Mouse (Mus musculus) embryonic facial prominence, embryonic 12.5 days (tissue): ENCODE results near the gene Slc9c1. TPM values are rescaled to one million over a fixed set of nuclear protein-coding genes. Genes with fewer than 3 reads are reported as not detected.

Experiments used
- ATAC-seq: fragments of 200-750 bp; cut with Nextera tagmentation; 2 replicates; pipeline ENCODE4 v1.8.0; 2017; ENCODE audit not compliant: insufficient number of reproducible peaks, insufficient read depth, low FRiP score, low TSS enrichment
- H3K27ac ChIP-seq: fragments of 300-500 bp; sonication (generic); 2 replicates; pipeline ENCODE4 v1.5.1; 2016; ENCODE audit warnings: mild to moderate bottlenecking
- H3K27me3 ChIP-seq: fragments of 300-500 bp; sonication (generic); 2 replicates; pipeline ENCODE4 v1.6.1; 2016; ENCODE audit warnings: mild to moderate bottlenecking, moderate library complexity
- H3K36me3 ChIP-seq: fragments of 300-500 bp; sonication (generic); 2 replicates; pipeline ENCODE4 v1.6.1; 2016; ENCODE audit warnings: mild to moderate bottlenecking
- H3K4me1 ChIP-seq: fragments of 300-500 bp; sonication (generic); 2 replicates; pipeline ENCODE4 v1.6.1; 2016
- H3K4me2 ChIP-seq: fragments of 300-500 bp; sonication (generic); replicated peaks from 2 replicates; pipeline ENCODE4 v1.6.1; 2016; ENCODE audit warnings: mild to moderate bottlenecking, moderate library complexity
- H3K4me3 ChIP-seq: fragments of 300-500 bp; sonication (generic); 2 replicates; pipeline ENCODE4 v1.5.1; 2016; ENCODE audit warnings: mild to moderate bottlenecking
- H3K9ac ChIP-seq: fragments of 300-500 bp; sonication (generic); 2 replicates; pipeline ENCODE4 v1.6.1; 2016; ENCODE audit warnings: mild to moderate bottlenecking, moderate library complexity
- H3K9me3 ChIP-seq: fragments of 300-500 bp; sonication (generic); 2 replicates; pipeline ENCODE4 v1.6.1; 2016; ENCODE audit warnings: mild to moderate bottlenecking, moderate library complexity
- WGBS: fragments of 180-500 bp; shearing (Covaris S2); methylation state at CpG from one replicate; pipeline ENCODE4 v1.1.7; 2016; 5-methylcytosine and 5-hydroxymethylcytosine counted together
- polyA plus RNA-seq: library from polyadenylated mRNA; unstranded; fragments of >200 nt; fragmentation: Nextera tagmentation; extraction: Ambion mirVana; gene quantifications from 2 replicates; pipeline ENCODE4 v1.2.1, GENCODE M21; 2016

Gene Slc9c1
- polyA plus RNA-seq, 1 experiment from 2014 or later = not detected

GRCm38 (mm10) chr16:45582512-45582911, 47.4 kb downstream of the Slc9c1 start:
- Histone ChIP-seq H3K4me2 (no peak overlapping the region), H3K36me3 (no peaks in the 10 kb centered on the region), H3K27me3 (no peaks in the 10 kb centered on the region), H3K9ac (no peak overlapping the region), H3K27ac (no peak overlapping the region), H3K4me1 (no peaks in the 10 kb centered on the region), H3K9me3 (no peaks in the 10 kb centered on the region), H3K4me3 (no peak overlapping the region)
- WGBS = 36% methylated on average over 2 of the region's 2 CpGs
- no peak for ATAC-seq

- Histone ChIP-seq H3K36me3 (no peaks in the 10 kb centered on the region), H3K4me1 (no peaks in the 10 kb centered on the region), H3K9ac (no peak overlapping the region), H3K27ac (no peak overlapping the region), H3K4me2 (no peak overlapping the region), H3K27me3 (no peaks in the 10 kb centered on the region), H3K9me3 (no peaks in the 10 kb centered on the region), H3K4me3 (no peak overlapping the region)
- 71% methylated on average over 1 of the region's 1 CpGs for WGBS
- ATAC-seq = no peak
Measured at GRCm38 (mm10) chr16:45593656-45594055, 58.5 kb downstream of the Slc9c1 start.

- Histone ChIP-seq H3K4me2 (no peak overlapping the region), H3K36me3 (no peaks in the 10 kb centered on the region), H3K9ac (no peak overlapping the region), H3K4me1 (no peaks in the 10 kb centered on the region), H3K4me3 (no peak overlapping the region), H3K27me3 (no peaks in the 10 kb centered on the region), H3K27ac (no peak overlapping the region), H3K9me3 (no peaks in the 10 kb centered on the region)
- no peak for ATAC-seq
Measured at GRCm38 (mm10) chr16:45595494-45595893, 60.4 kb downstream of the Slc9c1 start.

GRCm38 (mm10) chr16:45608481-45608954, 73.4 kb downstream of the Slc9c1 start:
- Histone ChIP-seq H3K9ac (no peak overlapping the region), H3K4me3 (no peak overlapping the region), H3K4me1 (no peaks in the 10 kb centered on the region), H3K27me3 (no peaks in the 10 kb centered on the region), H3K9me3 (no peaks in the 10 kb centered on the region), H3K36me3 (no peaks in the 10 kb centered on the region), H3K4me2 (no peak overlapping the region), H3K27ac (no peak overlapping the region)
- WGBS = 42% methylated on average over 4 of the region's 4 CpGs
- ATAC-seq = no peak

DNA sequence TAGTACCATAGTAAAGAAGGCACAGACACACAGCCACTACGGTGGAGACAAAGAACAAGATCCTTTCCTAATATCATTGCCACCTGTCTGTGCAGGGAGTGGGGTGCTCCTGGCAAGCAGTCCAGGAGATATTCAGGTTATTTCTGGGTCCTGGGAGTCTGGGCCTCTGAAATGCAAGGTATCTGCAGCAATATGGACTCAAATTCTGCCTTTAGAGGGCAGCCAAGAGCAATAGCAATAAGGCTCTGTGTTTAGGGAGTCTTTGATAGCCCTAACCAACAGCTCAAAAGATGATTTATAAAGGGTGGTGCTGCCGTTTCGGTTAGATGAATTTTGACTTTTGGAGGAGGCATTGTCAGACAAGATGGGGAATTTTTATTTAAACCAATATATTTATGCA, 74.2 kb downstream of the Slc9c1 start:
- no peaks in the 10 kb centered on the region for H3K36me3 ChIP-seq
- no peak overlapping the region for H3K4me3 ChIP-seq
- H3K9me3 ChIP-seq = no peaks in the 10 kb centered on the region
- no peaks in the 10 kb centered on the region for H3K27me3 ChIP-seq
- no peak overlapping the region for H3K4me2 ChIP-seq
- no peak overlapping the region for H3K9ac ChIP-seq
- no peak overlapping the region for H3K27ac ChIP-seq
- no peaks in the 10 kb centered on the region for H3K4me1 ChIP-seq
- 81% methylated on average over 3 of the region's 3 CpGs for WGBS
- no peak for ATAC-seq

- WGBS = 82% methylated on average over 4 of the region's 4 CpGs
- ATAC-seq = no peak
- no peak within 1 kb of the TSS for H3K27ac ChIP-seq
- no peak within 1 kb of the TSS for H3K9ac ChIP-seq
- H3K9me3 ChIP-seq = no peaks in the 10 kb centered on the region
- H3K36me3 ChIP-seq = no peaks in the 10 kb centered on the region
- no peak within 1 kb of the TSS for H3K4me3 ChIP-seq
- no peaks in the 10 kb centered on the region for H3K4me1 ChIP-seq
- no peaks in the 10 kb centered on the region for H3K27me3 ChIP-seq
- no peak within 1 kb of the TSS for H3K4me2 ChIP-seq
Measured at GRCm38 (mm10) chr16:45610267-45610666, 75.2 kb downstream of the Slc9c1 start, which contains the start of gene Gcsam. Gcsam (plus strand) TSS chr16:45610380.

DNA sequence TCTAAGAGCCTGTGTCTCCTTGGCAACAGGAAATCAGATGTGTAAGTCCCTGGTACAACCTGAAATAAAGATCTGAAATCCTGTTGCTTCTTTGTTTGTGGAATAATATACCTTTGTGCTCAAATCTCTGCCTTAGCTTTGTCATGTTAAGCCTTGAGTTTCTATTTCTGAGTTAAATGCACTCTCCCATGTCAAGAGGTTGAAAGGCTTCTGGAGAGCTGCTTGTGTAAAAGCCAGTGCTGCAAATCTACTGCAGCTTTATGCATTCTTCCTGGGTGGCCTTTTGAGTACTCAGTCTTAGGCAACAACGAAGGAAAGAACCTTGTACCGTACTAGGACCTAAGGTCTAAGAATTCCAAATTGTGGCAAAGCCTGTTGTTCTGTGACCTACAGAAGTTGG, 78.1 kb downstream of the Slc9c1 start:
- no peak for ATAC-seq
- Histone ChIP-seq H3K27me3 (no peaks in the 10 kb centered on the region), H3K9me3 (no peaks in the 10 kb centered on the region), H3K27ac (no peak overlapping the region), H3K9ac (no peak overlapping the region), H3K4me3 (no peak overlapping the region), H3K4me1 (no peaks in the 10 kb centered on the region), H3K36me3 (no peaks in the 10 kb centered on the region), H3K4me2 (no peak overlapping the region)
- WGBS = 72% methylated on average over 2 of the region's 2 CpGs

GRCm38 (mm10) chr16:45615944-45616343, 80.8 kb downstream of the Slc9c1 start:
- Histone ChIP-seq H3K9ac (no peak overlapping the region), H3K4me1 (no peaks in the 10 kb centered on the region), H3K9me3 (no peaks in the 10 kb centered on the region), H3K4me2 (no peak overlapping the region), H3K27ac (no peak overlapping the region), H3K27me3 (no peaks in the 10 kb centered on the region), H3K4me3 (no peak overlapping the region), H3K36me3 (no peaks in the 10 kb centered on the region)
- WGBS = 90% methylated on average over 1 of the region's 1 CpGs
- no peak for ATAC-seq

DNA sequence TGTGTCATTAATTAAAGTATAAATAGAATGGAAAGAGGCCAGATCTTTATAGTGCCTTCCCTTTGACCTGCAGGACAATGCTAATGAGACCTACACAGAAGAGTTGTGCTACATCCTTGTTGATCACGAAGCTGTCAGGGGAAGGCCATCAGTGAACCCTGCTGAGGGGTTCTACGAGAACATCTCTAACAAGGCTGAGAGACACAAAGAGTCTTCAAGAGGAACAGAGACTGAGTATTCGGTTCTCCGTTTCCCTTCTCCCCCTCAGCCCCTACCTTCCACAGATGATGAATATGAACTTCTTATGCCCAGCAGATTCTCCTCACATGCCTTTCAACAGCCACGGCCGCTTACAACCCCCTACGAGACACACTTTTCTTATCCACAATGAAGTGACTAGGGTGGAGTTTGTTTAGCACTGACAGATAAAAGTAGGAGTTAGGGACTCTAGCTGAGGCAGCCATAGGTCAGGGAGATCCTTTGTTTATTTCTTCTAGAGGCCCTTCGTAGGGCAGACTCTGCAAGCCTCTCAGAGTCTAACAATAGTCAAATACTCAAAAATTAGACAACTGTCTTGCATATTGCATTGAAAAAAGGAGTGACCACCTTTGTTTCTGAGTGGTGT, 84.8 kb downstream of the Slc9c1 start:
- no peak overlapping the region for H3K4me2 ChIP-seq
- 83% methylated on average over 8 of the region's 8 CpGs for WGBS
- no peak for ATAC-seq
- H3K27ac ChIP-seq = no peak overlapping the region
- no peaks in the 10 kb centered on the region for H3K9me3 ChIP-seq
- H3K4me1 ChIP-seq = no peaks in the 10 kb centered on the region
- no peak overlapping the region for H3K9ac ChIP-seq
- H3K36me3 ChIP-seq = no peaks in the 10 kb centered on the region
- H3K27me3 ChIP-seq = no peaks in the 10 kb centered on the region
- no peak overlapping the region for H3K4me3 ChIP-seq

DNA sequence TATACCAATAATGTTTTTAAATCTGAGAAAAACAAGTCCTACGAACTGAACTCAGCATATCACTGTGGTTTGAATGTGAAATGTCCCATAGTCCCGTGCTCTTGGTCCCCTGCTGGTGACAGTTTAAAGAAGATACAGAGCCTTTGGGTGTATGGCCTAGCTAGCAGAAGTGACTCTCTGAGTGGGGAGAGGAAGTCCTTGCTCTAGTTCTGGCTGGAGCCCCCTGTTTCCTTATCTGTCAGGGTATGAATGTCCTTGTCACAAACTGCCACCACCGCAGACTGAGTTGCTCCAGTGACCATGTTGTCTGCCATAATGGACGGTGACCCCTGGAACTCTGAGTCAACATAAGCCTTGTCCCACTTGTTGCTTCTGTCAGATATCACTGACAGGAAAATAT, 88.1 kb downstream of the Slc9c1 start:
- no peak overlapping the region for H3K4me2 ChIP-seq
- WGBS = 87% methylated on average over 4 of the region's 4 CpGs
- no peaks in the 10 kb centered on the region for H3K36me3 ChIP-seq
- no peak overlapping the region for H3K27ac ChIP-seq
- H3K9me3 ChIP-seq = no peaks in the 10 kb centered on the region
- H3K27me3 ChIP-seq = no peaks in the 10 kb centered on the region
- H3K4me1 ChIP-seq = no peaks in the 10 kb centered on the region
- ATAC-seq = no peak
- no peak overlapping the region for H3K4me3 ChIP-seq
- no peak overlapping the region for H3K9ac ChIP-seq

DNA sequence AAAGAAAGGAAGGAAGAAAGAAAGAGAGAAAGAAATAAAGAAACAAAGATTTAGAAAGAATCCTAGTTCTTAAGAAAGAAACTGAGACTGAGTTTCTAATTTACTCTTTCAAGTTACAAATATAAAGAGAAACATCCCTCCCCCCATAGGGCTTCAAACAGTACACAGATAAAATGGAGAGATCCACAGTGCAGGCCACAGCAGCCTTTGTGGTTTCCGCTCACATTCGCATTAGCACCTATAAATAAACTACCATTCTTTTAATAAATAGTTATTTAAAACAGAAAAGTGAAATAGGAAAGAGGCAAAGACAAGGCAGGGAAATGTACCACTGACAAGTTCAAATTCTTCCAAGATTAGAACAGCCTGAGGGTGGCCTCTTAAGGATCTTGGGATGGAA, 89.7 kb downstream of the Slc9c1 start:
- Histone ChIP-seq H3K4me1 (no peaks in the 10 kb centered on the region), H3K9ac (no peak overlapping the region), H3K4me3 (no peak overlapping the region), H3K27ac (no peak overlapping the region), H3K27me3 (no peaks in the 10 kb centered on the region), H3K9me3 (no peaks in the 10 kb centered on the region), H3K4me2 (no peak overlapping the region), H3K36me3 (no peaks in the 10 kb centered on the region)
- 81% methylated on average over 2 of the region's 2 CpGs for WGBS
- ATAC-seq = no peak

DNA sequence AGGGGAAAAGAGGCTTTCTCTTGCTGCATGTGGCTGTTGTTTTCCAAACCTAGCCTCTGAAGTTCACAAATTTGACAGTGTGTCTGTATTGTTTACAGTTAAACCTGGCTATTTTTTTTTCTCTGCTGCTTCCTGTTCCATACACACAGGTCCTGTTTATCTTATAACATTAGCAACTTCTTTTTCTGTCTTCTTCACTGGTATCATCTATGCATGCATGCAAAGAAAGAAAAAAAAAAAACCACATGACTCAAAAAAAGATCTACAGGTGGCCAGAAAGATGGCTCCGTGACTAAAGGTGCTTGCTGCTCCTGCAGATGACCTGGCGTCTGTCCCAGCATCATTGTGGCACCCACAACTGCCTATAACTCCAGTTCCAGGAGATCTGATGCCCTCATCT, 90.2 kb downstream of the Slc9c1 start:
- Histone ChIP-seq H3K4me1 (no peaks in the 10 kb centered on the region), H3K4me3 (no peak overlapping the region), H3K36me3 (no peaks in the 10 kb centered on the region), H3K27ac (no peak overlapping the region), H3K9me3 (no peaks in the 10 kb centered on the region), H3K27me3 (no peaks in the 10 kb centered on the region), H3K9ac (no peak overlapping the region), H3K4me2 (no peak overlapping the region)
- ATAC-seq = no peak
- 78% methylated on average over 2 of the region's 2 CpGs for WGBS
